Mouse (Mus musculus) cortical plate, adult 2 months (tissue): Measurements from ENCODE around the gene Ddx31.

Experiments used
- CTCF ChIP-seq: fragments of 200-500 bp; IDR thresholded peaks from 2 replicates; pipeline ENCODE4 v1.5.1; 2011; ENCODE audit warnings: mild to moderate bottlenecking, control low read depth, low read length; ENCODE audit not compliant: insufficient read depth; ENCODE audit errors: extremely low read depth
- POLR2A ChIP-seq: fragments of 200-500 bp; IDR thresholded peaks from 2 replicates; pipeline ENCODE4 v1.6.1; 2011; ENCODE audit warnings: mild to moderate bottlenecking, low read length, control low read depth; ENCODE audit not compliant: insufficient read depth; ENCODE audit errors: extremely low read depth

DNA sequence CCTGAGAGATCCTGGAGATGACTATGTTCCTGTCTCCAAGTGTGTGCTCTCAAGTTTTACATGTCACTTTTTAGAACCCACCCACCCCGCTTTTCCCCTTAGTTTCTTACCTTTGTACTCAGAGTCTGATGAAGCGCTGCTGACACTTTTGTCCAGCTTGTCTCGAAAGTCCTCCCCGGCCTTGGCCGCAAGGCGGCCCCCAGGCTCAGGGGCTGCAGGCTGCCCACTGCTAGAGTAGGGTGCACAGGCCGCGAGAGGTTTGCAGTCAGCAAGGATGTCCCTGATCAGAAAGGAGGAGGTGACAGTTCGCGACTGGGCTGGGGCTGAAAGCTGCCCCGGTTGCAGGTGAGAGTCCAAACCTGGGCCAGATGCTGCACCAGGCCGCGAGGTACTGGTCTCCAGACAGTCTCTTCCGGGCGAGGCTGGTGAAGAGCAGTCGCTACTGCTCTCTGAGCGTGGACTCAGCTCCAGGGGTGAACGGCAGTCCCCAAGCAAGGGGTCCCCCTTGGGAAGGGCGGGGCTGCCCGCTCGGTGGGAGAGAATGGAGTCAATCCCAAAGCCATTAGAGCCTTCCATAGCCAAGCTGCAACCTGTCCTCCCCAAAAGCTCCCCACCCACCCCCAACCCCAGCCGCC, 75.0 kb downstream of the Ddx31 start:
- TF ChIP-seq POLR2A (no peak), CTCF (no peak)
